Mouse (Mus musculus) skeletal muscle tissue, adult 2 months (tissue): ENCODE measurements at regions not wholly inside any gene's neighbourhood (a gene's known extent, or its start where the extent isn't known, plus 50 kb on each side); places are given as distances from the start of the nearest gene placed in this dataset.

ENCODE experiments used
- DNase-seq: peaks from one replicate; pipeline ENCODE4 v3.0.0-alpha.2; 2012; ENCODE audit warnings: low read depth, low spot score

- DNase-seq = no peak
Measured at GRCm38 (mm10) chr13:71248261-71249031, 406.8 kb upstream of the Adamts16 start.

- DNase-seq = no peak
Measured at GRCm38 (mm10) chr13:71247241-71247640, 405.6 kb upstream of the Adamts16 start.

GRCm38 (mm10) chr13:71245326-71245725, 403.7 kb upstream of the Adamts16 start:
- DNase-seq = no peak

GRCm38 (mm10) chr13:71239782-71240181, 398.2 kb upstream of the Adamts16 start:
- no peak for DNase-seq

- DNase-seq = no peak
Measured at GRCm38 (mm10) chr13:71235338-71235737, 393.7 kb upstream of the Adamts16 start.

- no peak for DNase-seq
Measured at GRCm38 (mm10) chr13:71231182-71231581, 389.6 kb upstream of the Adamts16 start.

GRCm38 (mm10) chr13:71214776-71215175, 373.2 kb upstream of the Adamts16 start:
- no peak for DNase-seq

- no peak for DNase-seq
Measured at GRCm38 (mm10) chr13:71211363-71211762, 369.8 kb upstream of the Adamts16 start.

- no peak for DNase-seq
Measured at GRCm38 (mm10) chr13:71210658-71211251, 369.1 kb upstream of the Adamts16 start.

GRCm38 (mm10) chr13:71205708-71206107, 364.1 kb upstream of the Adamts16 start:
- no peak for DNase-seq

GRCm38 (mm10) chr13:71200656-71201055, 359.0 kb upstream of the Adamts16 start:
- no peak for DNase-seq

- DNase-seq = no peak
Measured at GRCm38 (mm10) chr13:71195675-71196074, 354.1 kb upstream of the Adamts16 start.

- no peak for DNase-seq
Measured at GRCm38 (mm10) chr13:71184500-71184899, 342.9 kb upstream of the Adamts16 start.

GRCm38 (mm10) chr13:71179083-71179482, 337.5 kb upstream of the Adamts16 start:
- DNase-seq = no peak

- DNase-seq = no peak
Measured at GRCm38 (mm10) chr13:71174335-71174734, 332.7 kb upstream of the Adamts16 start.

GRCm38 (mm10) chr13:71166226-71166625, 324.6 kb upstream of the Adamts16 start:
- DNase-seq = no peak

GRCm38 (mm10) chr13:71165096-71165920, 323.7 kb upstream of the Adamts16 start:
- DNase-seq = no peak

GRCm38 (mm10) chr13:71164012-71164411, 322.4 kb upstream of the Adamts16 start:
- no peak for DNase-seq

- DNase-seq = no peak
Measured at GRCm38 (mm10) chr13:71162952-71163351, 321.3 kb upstream of the Adamts16 start.

- DNase-seq = no peak
Measured at GRCm38 (mm10) chr13:71158300-71158860, 316.8 kb upstream of the Adamts16 start.

GRCm38 (mm10) chr13:71157656-71158299, 316.2 kb upstream of the Adamts16 start:
- no peak for DNase-seq

- no peak for DNase-seq
Measured at GRCm38 (mm10) chr13:71150092-71150491, 308.5 kb upstream of the Adamts16 start.
